Mouse (Mus musculus) embryonic facial prominence, embryonic 13.5 days (tissue): Measurements from ENCODE around the gene Htra3. TPM values are rescaled to one million over a fixed set of nuclear protein-coding genes. Genes with fewer than 3 reads are reported as not detected.

Source experiments
- ATAC-seq: fragments of 200-750 bp; cut with Nextera tagmentation; 2 replicates; pipeline ENCODE4 v1.8.0; 2017; ENCODE audit warnings: low read depth; ENCODE audit not compliant: insufficient number of reproducible peaks, insufficient read depth, low FRiP score, low TSS enrichment
- H3K27ac ChIP-seq: fragments of 300-500 bp; sonication (generic); 2 replicates; pipeline ENCODE4 v1.5.1; 2015; ENCODE audit warnings: moderate library complexity, mild to moderate bottlenecking, inconsistent platforms
- H3K27me3 ChIP-seq: fragments of 300-500 bp; sonication (generic); 2 replicates; pipeline ENCODE4 v1.6.1; 2015; ENCODE audit warnings: mild to moderate bottlenecking, inconsistent platforms
- H3K36me3 ChIP-seq: fragments of 300-500 bp; sonication (generic); 2 replicates; pipeline ENCODE4 v1.6.1; 2015; ENCODE audit warnings: mild to moderate bottlenecking, inconsistent platforms
- H3K4me1 ChIP-seq: fragments of 300-500 bp; sonication (generic); 2 replicates; pipeline ENCODE4 v1.6.1; 2015; ENCODE audit warnings: inconsistent platforms
- H3K4me2 ChIP-seq: fragments of 300-500 bp; sonication (generic); 2 replicates; pipeline ENCODE4 v1.6.1; 2015; ENCODE audit warnings: moderate library complexity, mild to moderate bottlenecking, inconsistent platforms
- H3K4me3 ChIP-seq: fragments of 300-500 bp; sonication (generic); 2 replicates; pipeline ENCODE4 v1.5.1; 2015; ENCODE audit warnings: mild to moderate bottlenecking, inconsistent platforms
- H3K9ac ChIP-seq: fragments of 300-500 bp; sonication (generic); 2 replicates; pipeline ENCODE4 v1.6.1; 2015; ENCODE audit warnings: mild to moderate bottlenecking, inconsistent platforms
- H3K9me3 ChIP-seq: fragments of 300-500 bp; sonication (generic); 2 replicates; pipeline ENCODE4 v1.6.1; 2016; ENCODE audit warnings: inconsistent platforms
- WGBS: fragments of 180-500 bp; shearing (Covaris S2); methylation state at CpG from one replicate; pipeline ENCODE4 v1.1.7; 2015; ENCODE audit warnings: mixed read lengths; 5-methylcytosine and 5-hydroxymethylcytosine counted together
- polyA plus RNA-seq: library from polyadenylated mRNA; unstranded; fragments of >200 nt; fragmentation: Nextera tagmentation; extraction: Ambion mirVana; gene quantifications from 2 replicates; pipeline ENCODE4 v1.2.1, GENCODE M21; 2015

The Htra3 gene
- polyA plus RNA-seq, 1 experiment from 2014 or later = 4.6 TPM

DNA sequence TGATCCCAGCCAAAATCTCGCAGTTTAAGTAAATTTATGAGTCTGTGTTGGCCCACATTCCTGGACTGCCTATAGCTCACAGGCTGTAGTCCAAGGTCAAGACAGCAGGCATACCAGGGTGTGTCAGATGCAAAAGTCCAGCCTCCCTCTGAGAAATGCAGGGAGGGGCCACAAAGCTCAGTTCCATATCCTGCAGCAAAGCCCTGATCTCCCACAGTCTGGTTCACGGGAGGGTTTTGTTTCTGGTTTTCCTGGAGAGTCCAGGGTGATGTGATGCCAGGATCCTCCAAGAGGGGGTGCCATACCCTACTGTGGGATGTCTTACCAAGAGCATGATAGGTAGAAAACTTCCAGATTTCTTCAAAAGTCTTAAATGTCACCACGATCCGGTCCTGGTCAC, 38.4 kb upstream of the Htra3 start:
- H3K4me1 ChIP-seq = 0 out of 2 replicates have a peak, but pooled peaks cover 3% of the 10 kb centered on the region
- no peak for ATAC-seq
- WGBS = 48% methylated on average over 4 of the region's 4 CpGs

GRCm38 (mm10) chr5:35717455-35717854, 37.9 kb upstream of the Htra3 start:
- ATAC-seq = no peak
- Histone ChIP-seq H3K36me3 (no peaks in the 10 kb centered on the region), H3K9ac (no peak overlapping the region), H3K27ac (no peak overlapping the region), H3K4me1 (0 out of 2 replicates have a peak, but pooled peaks cover 3% of the 10 kb centered on the region), H3K9me3 (no peaks in the 10 kb centered on the region), H3K27me3 (no peaks in the 10 kb centered on the region), H3K4me2 (no peak overlapping the region), H3K4me3 (no peak overlapping the region)
- 75% methylated on average over 5 of the region's 5 CpGs for WGBS

More for the DNA sequence above, 38.4 kb upstream of the Htra3 start:
- H3K4me2 ChIP-seq = no peak overlapping the region
- no peaks in the 10 kb centered on the region for H3K9me3 ChIP-seq
- H3K36me3 ChIP-seq = no peaks in the 10 kb centered on the region
- no peak overlapping the region for H3K9ac ChIP-seq
- no peaks in the 10 kb centered on the region for H3K27me3 ChIP-seq
- no peak overlapping the region for H3K4me3 ChIP-seq
- H3K27ac ChIP-seq = no peak overlapping the region

DNA sequence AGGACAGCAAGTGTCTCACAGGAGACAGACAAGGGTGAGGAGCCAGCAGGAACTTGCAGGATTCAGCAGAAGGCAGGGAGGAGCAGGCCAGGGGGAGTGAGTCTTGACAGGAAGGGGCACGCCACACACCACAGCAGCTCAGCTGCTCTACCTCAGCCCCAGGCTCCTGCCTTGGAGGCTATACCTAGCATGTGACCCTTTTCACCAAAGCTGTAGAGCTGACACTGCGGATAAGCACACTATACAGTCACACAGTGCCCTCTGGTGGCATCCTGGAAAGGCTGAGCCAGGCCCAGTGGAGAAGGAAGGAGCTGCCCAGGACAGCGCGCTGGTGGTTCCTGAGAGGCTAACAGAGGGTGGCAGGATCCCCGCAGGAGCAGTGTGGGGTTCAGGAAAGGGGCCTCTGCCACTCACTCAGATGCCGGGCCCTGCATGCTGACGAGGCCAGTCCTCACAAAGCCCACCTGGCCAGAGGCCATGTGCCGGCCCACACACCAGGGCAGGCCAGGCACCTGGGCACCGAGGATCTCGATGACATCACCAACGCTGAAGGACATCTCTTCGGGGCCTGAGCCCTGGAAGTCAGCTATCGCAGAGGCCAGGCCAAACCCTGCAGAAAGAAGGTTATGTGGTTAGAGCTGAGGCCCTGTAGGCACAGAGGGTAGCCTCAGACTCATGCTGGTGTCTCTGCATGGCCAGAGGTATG, 34.2 kb upstream of the Htra3 start:
- no peak overlapping the region for H3K9ac ChIP-seq
- WGBS = 42% methylated on average over 13 of the region's 13 CpGs
- H3K4me1 ChIP-seq = 0 out of 2 replicates have a peak, but pooled peaks cover 3% of the 10 kb centered on the region
- H3K36me3 ChIP-seq = no peaks in the 10 kb centered on the region
- H3K27me3 ChIP-seq = no peaks in the 10 kb centered on the region
- H3K27ac ChIP-seq = no peak overlapping the region
- H3K4me3 ChIP-seq = no peak overlapping the region
- no peaks in the 10 kb centered on the region for H3K9me3 ChIP-seq
- no peak overlapping the region for H3K4me2 ChIP-seq
- peak; percentile 83 for ATAC-seq

DNA sequence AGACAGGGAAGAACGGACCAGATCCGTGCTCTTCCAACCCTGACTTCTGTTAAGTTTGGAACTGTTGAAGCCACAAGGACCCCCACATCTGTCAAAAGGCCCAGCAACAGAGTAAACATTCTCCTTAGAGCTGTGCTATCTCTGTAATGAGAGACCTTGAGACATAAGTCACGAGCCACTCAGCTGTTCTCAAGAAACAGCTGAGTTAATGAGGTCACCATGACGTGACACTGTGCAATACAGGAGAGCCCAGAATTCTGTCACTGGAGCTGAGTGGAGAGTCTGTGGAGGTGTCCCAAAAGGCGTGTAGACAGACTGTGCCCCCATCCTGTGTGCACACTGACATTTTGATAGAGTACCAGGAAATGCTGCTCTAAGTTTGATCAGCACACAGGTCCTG, 32.9 kb upstream of the Htra3 start:
- H3K9ac ChIP-seq = no peak overlapping the region
- no peaks in the 10 kb centered on the region for H3K9me3 ChIP-seq
- H3K4me1 ChIP-seq = 0 out of 2 replicates have a peak, but pooled peaks cover 3% of the 10 kb centered on the region
- no peaks in the 10 kb centered on the region for H3K36me3 ChIP-seq
- 66% methylated on average over 5 of the region's 5 CpGs for WGBS
- no peak overlapping the region for H3K4me3 ChIP-seq
- H3K4me2 ChIP-seq = no peak overlapping the region
- no peak for ATAC-seq
- H3K27ac ChIP-seq = no peak overlapping the region
- H3K27me3 ChIP-seq = no peaks in the 10 kb centered on the region

GRCm38 (mm10) chr5:35710931-35711330, 31.3 kb upstream of the Htra3 start:
- H3K27ac ChIP-seq = no peak overlapping the region
- no peak for ATAC-seq
- 0 out of 2 replicates have a peak, but pooled peaks cover 3% of the 10 kb centered on the region for H3K4me1 ChIP-seq
- H3K4me3 ChIP-seq = no peak overlapping the region
- WGBS = 76% methylated on average over 3 of the region's 3 CpGs
- H3K9ac ChIP-seq = no peak overlapping the region
- no peaks in the 10 kb centered on the region for H3K27me3 ChIP-seq
- H3K9me3 ChIP-seq = no peaks in the 10 kb centered on the region
- H3K36me3 ChIP-seq = no peaks in the 10 kb centered on the region
- no peak overlapping the region for H3K4me2 ChIP-seq

DNA sequence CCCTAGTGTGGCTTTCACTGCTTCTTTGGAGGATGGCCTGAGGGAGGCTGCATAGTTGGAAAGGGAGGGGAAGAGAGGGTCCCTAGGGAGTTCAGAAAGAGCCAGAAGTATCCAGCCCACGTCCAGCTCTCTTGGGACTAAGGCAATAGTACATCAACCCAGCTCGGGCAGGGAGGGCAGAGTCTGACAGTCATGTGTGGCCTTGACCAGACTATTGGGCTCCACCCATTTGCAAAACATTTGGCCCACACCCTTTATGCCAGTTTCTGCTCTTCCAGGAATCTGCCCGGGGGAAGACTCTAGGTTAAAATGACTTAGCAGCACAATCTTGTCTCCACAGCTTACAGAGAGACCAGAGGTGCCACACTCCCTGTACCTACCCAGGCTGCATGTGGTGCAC, 30.9 kb upstream of the Htra3 start:
- WGBS = 53% methylated on average over 3 of the region's 3 CpGs

GRCm38 (mm10) chr5:35705411-35705810, 25.8 kb upstream of the Htra3 start:
- no peaks in the 10 kb centered on the region for H3K36me3 ChIP-seq
- no peak overlapping the region for H3K4me3 ChIP-seq
- WGBS = 88% methylated on average over 3 of the region's 3 CpGs
- H3K27me3 ChIP-seq = no peaks in the 10 kb centered on the region
- H3K4me1 ChIP-seq = no peaks in the 10 kb centered on the region
- no peak for ATAC-seq
- H3K9ac ChIP-seq = no peak overlapping the region
- H3K9me3 ChIP-seq = no peaks in the 10 kb centered on the region
- no peak overlapping the region for H3K27ac ChIP-seq
- no peak overlapping the region for H3K4me2 ChIP-seq

More for the DNA sequence above, 30.9 kb upstream of the Htra3 start:
- Histone ChIP-seq H3K36me3 (no peaks in the 10 kb centered on the region), H3K27me3 (no peaks in the 10 kb centered on the region), H3K27ac (no peak overlapping the region), H3K9ac (no peak overlapping the region), H3K4me3 (no peak overlapping the region), H3K9me3 (no peaks in the 10 kb centered on the region), H3K4me1 (0 out of 2 replicates have a peak, but pooled peaks cover 3% of the 10 kb centered on the region), H3K4me2 (no peak overlapping the region)
- no peak for ATAC-seq

- Histone ChIP-seq H3K27me3 (no peaks in the 10 kb centered on the region), H3K36me3 (no peaks in the 10 kb centered on the region), H3K9me3 (no peaks in the 10 kb centered on the region), H3K4me3 (no peak overlapping the region), H3K4me1 (no peaks in the 10 kb centered on the region), H3K9ac (no peak overlapping the region), H3K4me2 (no peak overlapping the region), H3K27ac (no peak overlapping the region)
- no peak for ATAC-seq
- WGBS = 88% methylated on average over 4 of the region's 4 CpGs
These were observed 24.2 kb upstream of the Htra3 start for GRCm38 (mm10) chr5:35703814-35704213.

DNA sequence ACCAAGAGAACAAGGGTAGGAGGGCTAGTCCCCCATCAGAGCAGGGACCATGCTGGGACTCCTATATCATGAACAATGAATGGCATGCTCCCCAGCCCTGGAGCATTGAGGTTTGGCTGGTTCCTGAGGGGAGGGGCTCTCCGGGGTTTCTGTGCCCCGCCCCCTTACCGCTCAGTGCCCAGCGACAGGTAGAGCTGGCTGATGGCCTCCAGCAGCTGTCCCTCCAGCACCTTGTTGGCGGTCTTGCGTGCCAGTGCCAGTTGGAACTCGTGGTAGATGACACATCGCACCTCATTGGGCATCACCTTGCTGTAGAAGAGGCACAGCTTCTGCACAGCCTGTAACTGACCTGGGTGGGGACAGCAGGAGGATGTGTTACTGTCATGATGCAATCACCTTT, 23.6 kb upstream of the Htra3 start:
- Histone ChIP-seq H3K4me2 (no peak overlapping the region), H3K36me3 (no peaks in the 10 kb centered on the region), H3K9ac (no peak overlapping the region), H3K27ac (no peak overlapping the region), H3K27me3 (no peaks in the 10 kb centered on the region), H3K4me3 (no peak overlapping the region), H3K9me3 (no peaks in the 10 kb centered on the region), H3K4me1 (no peaks in the 10 kb centered on the region)
- ATAC-seq = no peak
- WGBS = 84% methylated on average over 8 of the region's 8 CpGs

DNA sequence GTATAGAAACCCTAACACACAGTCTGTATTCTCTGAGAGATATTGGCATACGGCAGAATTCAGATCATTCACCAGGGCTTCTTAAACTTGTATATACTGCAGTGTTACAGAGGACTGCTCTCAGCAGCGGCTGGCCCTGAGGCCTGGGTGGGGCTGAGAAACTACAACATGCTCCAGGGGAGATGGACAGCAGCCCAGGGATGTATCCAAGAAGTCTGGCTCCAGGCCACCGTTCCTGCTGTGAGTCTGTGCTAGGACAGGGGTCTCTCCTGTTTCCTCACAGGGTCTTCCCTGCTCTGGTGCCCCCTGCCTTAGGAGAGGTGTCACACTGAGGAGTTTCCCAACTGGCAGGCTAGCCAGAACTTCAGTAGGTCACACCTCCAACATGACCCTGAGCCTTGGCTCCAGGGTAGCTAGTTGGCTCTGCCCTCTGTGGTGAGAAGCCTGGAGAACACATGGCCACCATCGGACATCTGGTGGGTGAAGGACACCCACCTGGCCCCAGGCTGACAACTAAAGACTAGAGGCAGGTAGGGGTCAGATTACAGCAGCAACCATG, 23.1 kb upstream of the Htra3 start:
- 78% methylated on average over 4 of the region's 4 CpGs for WGBS

DNA sequence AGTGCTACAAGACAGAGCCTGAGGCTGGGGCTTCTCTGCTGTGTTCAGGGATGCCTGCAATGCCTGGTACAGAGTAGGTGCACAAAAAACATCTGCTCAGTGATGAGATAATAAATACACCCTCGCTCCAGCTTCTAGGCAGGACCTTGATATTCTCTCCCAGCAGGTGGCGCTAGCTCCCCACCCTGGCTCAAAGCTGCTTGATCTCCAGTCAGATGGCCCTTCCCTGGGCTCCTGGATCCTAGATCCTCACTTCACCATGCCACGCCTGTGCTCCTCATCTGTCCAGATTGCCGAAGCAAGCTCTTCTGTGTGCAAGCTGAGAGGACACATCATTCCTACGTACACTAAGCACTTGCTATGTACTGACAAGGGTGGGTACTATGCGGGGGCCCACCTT, 21.5 kb upstream of the Htra3 start:
- Histone ChIP-seq H3K36me3 (no peaks in the 10 kb centered on the region), H3K4me3 (no peak overlapping the region), H3K4me2 (no peak overlapping the region), H3K4me1 (no peaks in the 10 kb centered on the region), H3K27me3 (no peaks in the 10 kb centered on the region), H3K9me3 (no peaks in the 10 kb centered on the region), H3K9ac (no peak overlapping the region), H3K27ac (no peak overlapping the region)
- ATAC-seq = no peak
- 47% methylated on average over 6 of the region's 6 CpGs for WGBS

More for the DNA sequence above, 23.1 kb upstream of the Htra3 start:
- Histone ChIP-seq H3K27ac (no peak overlapping the region), H3K4me3 (no peak overlapping the region), H3K36me3 (no peaks in the 10 kb centered on the region), H3K4me1 (no peaks in the 10 kb centered on the region), H3K27me3 (no peaks in the 10 kb centered on the region), H3K9me3 (no peaks in the 10 kb centered on the region), H3K4me2 (no peak overlapping the region), H3K9ac (no peak overlapping the region)
- no peak for ATAC-seq

GRCm38 (mm10) chr5:35695815-35696214, 16.2 kb upstream of the Htra3 start:
- Histone ChIP-seq H3K9ac (no peak overlapping the region), H3K36me3 (no peaks in the 10 kb centered on the region), H3K27me3 (no peaks in the 10 kb centered on the region), H3K4me1 (0 out of 2 replicates have a peak, but pooled peaks cover 2% of the 10 kb centered on the region), H3K9me3 (no peaks in the 10 kb centered on the region), H3K4me2 (no peak overlapping the region), H3K4me3 (no peak overlapping the region), H3K27ac (no peak overlapping the region)
- 29% methylated on average over 5 of the region's 5 CpGs for WGBS
- ATAC-seq = no peak
